Mouse (Mus musculus): ENCODE data around the gene Itch.
A peak's percentile ranks its signal among the peaks of the same experiment; 100 is the strongest.
"Not testable (repeated sequence)": the region's sequence is repeated elsewhere in the genome, so short reads cannot be mapped to it uniquely, and the experiment has no call there.

The Itch gene

GRCm38 (mm10) chr2:155142025-155142555 is 8.8 kb downstream of the Itch start:
- no peak for DNase-seq (ENCODE audit: low spot score in 2 of 2)

- DNase-seq (ENCODE audit: low spot score in 2 of 2), result not testable (repeated sequence)
Measured at GRCm38 (mm10) chr2:155149296-155149695, 16.0 kb downstream of the Itch start.

- DNase-seq (ENCODE audit: low spot score in 2 of 2), result no peak
Measured at GRCm38 (mm10) chr2:155207419-155207818, 74.1 kb downstream of the Itch start.

- no peak for DNase-seq (ENCODE audit: low spot score in 2 of 2)
Measured at GRCm38 (mm10) chr2:155223145-155223544, 89.8 kb downstream of the Itch start.

GRCm38 (mm10) chr2:155224721-155225120 is 91.4 kb downstream of the Itch start:
- peak; percentile 6 to 19 for DNase-seq (ENCODE audit: low spot score in 2 of 2)

GRCm38 (mm10) chr2:155235746-155236361 is 102.5 kb downstream of the Itch start:
- DNase-seq (ENCODE audit: low spot score in 2 of 2), result peak in 1 of 2 experiments; percentile 8

GRCm38 (mm10) chr2:155236362-155236992 is 103.2 kb downstream of the Itch start, which contains the start of gene Dynlrb1:
Gene Dynlrb1 (plus strand): TSS chr2:155236533.
- DNase-seq (ENCODE audit: low spot score in 2 of 2), result peak; percentile 99

GRCm38 (mm10) chr2:155237276-155237675 is 104.0 kb downstream of the Itch start:
- no peak for DNase-seq (ENCODE audit: low spot score in 2 of 2)

GRCm38 (mm10) chr2:155240915-155241314 is 107.6 kb downstream of the Itch start:
- DNase-seq (ENCODE audit: low spot score in 2 of 2), result no peak

GRCm38 (mm10) chr2:155242296-155242855 is 109.1 kb downstream of the Itch start:
- DNase-seq (ENCODE audit: low spot score in 2 of 2), result no peak

- no peak for DNase-seq (ENCODE audit: low spot score in 2 of 2)
Measured at GRCm38 (mm10) chr2:155246231-155246630, 112.9 kb downstream of the Itch start.

GRCm38 (mm10) chr2:155248206-155248605 is 114.9 kb downstream of the Itch start:
- DNase-seq (ENCODE audit: low spot score in 2 of 2), result no peak

- no peak for DNase-seq (ENCODE audit: low spot score in 2 of 2)
Measured at GRCm38 (mm10) chr2:155248718-155249117, 115.4 kb downstream of the Itch start.

GRCm38 (mm10) chr2:155249588-155249987 is 116.3 kb downstream of the Itch start:
- DNase-seq (ENCODE audit: low spot score in 2 of 2), result no peak

GRCm38 (mm10) chr2:155265526-155265925 is 132.2 kb downstream of the Itch start:
- DNase-seq (ENCODE audit: low spot score in 2 of 2), result no peak

GRCm38 (mm10) chr2:155266896-155267295 is 133.6 kb downstream of the Itch start:
- no peak for DNase-seq (ENCODE audit: low spot score in 2 of 2)

- no peak for DNase-seq (ENCODE audit: low spot score in 2 of 2)
Measured at GRCm38 (mm10) chr2:155271957-155272356, 138.6 kb downstream of the Itch start.

GRCm38 (mm10) chr2:155272396-155273170 is 139.3 kb downstream of the Itch start:
- DNase-seq (ENCODE audit: low spot score in 2 of 2), result no peak

GRCm38 (mm10) chr2:155273603-155274002 is 140.3 kb downstream of the Itch start:
- no peak for DNase-seq (ENCODE audit: low spot score in 2 of 2)

- DNase-seq (ENCODE audit: low spot score in 2 of 2), result peak; percentile 99
Measured at GRCm38 (mm10) chr2:155276195-155276594, 142.9 kb downstream of the Itch start, which contains the start of gene Map1lc3a. Gene Map1lc3a (plus strand): TSS chr2:155276297.

Measured in frontal cortex, postnatal 36 days (tissue).